Mouse (Mus musculus) liver, embryonic 11.5 days (tissue): Measurements from ENCODE around the gene Plin4. TPM values are rescaled to one million over a fixed set of nuclear protein-coding genes. Genes with fewer than 3 reads are reported as not detected.

Experiments used
- polyA plus RNA-seq: library from polyadenylated mRNA; unstranded; fragments of >200 nt; fragmentation: Nextera tagmentation; extraction: Ambion mirVana; gene quantifications from 2 replicates; pipeline ENCODE4 v1.2.1, GENCODE M21; 2014

The Plin4 gene
- polyA plus RNA-seq, 1 experiment from 2014 or later, result 0.14 TPM

Other genes starting within 250 kb of the Plin4 start
- gene Zfp119a, start 230.9 kb downstream of the Plin4 start, polyA plus RNA-seq, result 4.7 and 5.0 TPM in 2 replicates
- gene Zfp959, start 217.7 kb downstream of the Plin4 start, polyA plus RNA-seq, result 12.6 and 13.2 TPM in 2 replicates
- gene Zfp119b, start 160.3 kb downstream of the Plin4 start, polyA plus RNA-seq, result 3.8 and 4.4 TPM in 2 replicates
- 3.5 and 4.7 TPM in 2 replicates for gene Ebi3, start 157.2 kb downstream of the Plin4 start, polyA plus RNA-seq
- gene Yju2, start 150.7 kb downstream of the Plin4 start, polyA plus RNA-seq, result 20.9 and 23.4 TPM in 2 replicates
- gene Shd, start 139.3 kb downstream of the Plin4 start, polyA plus RNA-seq, result 2.4 and 2.5 TPM in 2 replicates
- 6.4 and 8.8 TPM in 2 replicates for gene Fsd1, start 123.3 kb downstream of the Plin4 start, polyA plus RNA-seq
- gene Stap2, start 104.2 kb downstream of the Plin4 start, polyA plus RNA-seq, result 3.4 and 3.5 TPM in 2 replicates
- gene Mpnd, start 104.1 kb downstream of the Plin4 start, polyA plus RNA-seq, result 42.5 and 47.9 TPM in 2 replicates
- gene Sh3gl1, start 73.2 kb downstream of the Plin4 start, polyA plus RNA-seq, result 96.4 and 99.1 TPM in 2 replicates
- gene Chaf1a, start 69.4 kb downstream of the Plin4 start, polyA plus RNA-seq, result 32.0 and 32.6 TPM in 2 replicates
- gene Ubxn6, start 34.8 kb downstream of the Plin4 start, polyA plus RNA-seq, result 23.1 and 25.7 TPM in 2 replicates
- gene Hdgfl2, start 30.2 kb downstream of the Plin4 start, polyA plus RNA-seq, result 111 and 119 TPM in 2 replicates
- gene Plin5, start 7.8 kb upstream of the Plin4 start, polyA plus RNA-seq, result 0.43 and 0.68 TPM in 2 replicates
- 0.23 and 0.34 TPM in 2 replicates for gene Lrg1, start 12.2 kb upstream of the Plin4 start, polyA plus RNA-seq
- 1.4 and 1.5 TPM in 2 replicates for gene Sema6b, start 30.5 kb upstream of the Plin4 start, polyA plus RNA-seq
- 6.8 and 7.5 TPM in 2 replicates for gene Tnfaip8l1, start 52.7 kb upstream of the Plin4 start, polyA plus RNA-seq
- gene Mydgf, start 74.1 kb upstream of the Plin4 start, polyA plus RNA-seq, result 98.7 and 102 TPM in 2 replicates
- 38.8 and 39.6 TPM in 2 replicates for gene Dpp9, start 109.1 kb upstream of the Plin4 start, polyA plus RNA-seq
- gene Fem1a, start 147.0 kb upstream of the Plin4 start, polyA plus RNA-seq, result 14.0 and 15.0 TPM in 2 replicates
- gene Ticam1, start 167.0 kb upstream of the Plin4 start, polyA plus RNA-seq, result 5.8 and 6.2 TPM in 2 replicates
- 48.4 and 53.7 TPM in 2 replicates for gene Plin3, start 183.1 kb upstream of the Plin4 start, polyA plus RNA-seq
- gene Arrdc5, start 190.5 kb upstream of the Plin4 start, polyA plus RNA-seq, result not detected in 2 replicates
- 172 and 182 TPM in 2 replicates for gene Uhrf1, start 193.5 kb upstream of the Plin4 start, polyA plus RNA-seq
- 21.7 and 24.3 TPM in 2 replicates for gene Kdm4b, start 216.3 kb upstream of the Plin4 start, polyA plus RNA-seq